Mouse (Mus musculus): Measurements from ENCODE around the gene Ugp2.

Ugp2 gene

DNA sequence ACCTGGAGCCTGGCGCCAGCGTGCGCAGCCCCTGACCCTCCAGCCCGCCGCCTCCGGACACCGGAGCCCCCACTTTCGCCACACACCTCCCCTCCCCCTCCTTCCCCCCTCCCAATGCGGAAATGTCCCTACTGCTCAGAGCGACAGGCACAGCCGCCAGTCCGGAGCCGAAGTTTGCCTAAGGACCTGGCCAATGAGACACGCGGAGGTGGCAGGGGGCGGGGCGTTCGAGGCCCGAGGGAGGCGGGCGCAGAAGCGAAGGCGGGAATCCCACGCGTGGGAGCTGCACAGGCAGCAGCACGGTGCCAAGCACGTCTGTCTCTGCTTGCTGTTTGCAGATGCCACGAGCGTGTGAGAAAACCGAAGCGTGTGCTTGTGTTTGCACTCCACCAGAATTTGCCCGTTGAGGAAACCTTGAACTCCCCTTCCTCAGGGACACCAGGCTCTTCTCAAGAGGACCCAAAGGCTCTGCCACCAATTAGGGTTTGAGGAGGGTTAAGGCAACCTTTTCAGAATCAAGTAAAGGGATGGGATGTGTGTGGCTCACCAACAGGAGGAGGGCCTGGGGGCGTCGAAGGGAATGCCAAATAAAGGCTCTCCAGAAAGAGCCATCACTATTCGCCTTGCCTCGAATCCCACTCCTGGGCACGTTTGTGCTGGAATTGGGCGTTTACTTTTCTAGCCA, at the start of gene Ugp2:
Ugp2 (minus strand) TSS at position 80 of the 685 bp plus-strand sequence.
- peak; percentile 89 for DNase-seq (ENCODE audit: low spot score)

DNA sequence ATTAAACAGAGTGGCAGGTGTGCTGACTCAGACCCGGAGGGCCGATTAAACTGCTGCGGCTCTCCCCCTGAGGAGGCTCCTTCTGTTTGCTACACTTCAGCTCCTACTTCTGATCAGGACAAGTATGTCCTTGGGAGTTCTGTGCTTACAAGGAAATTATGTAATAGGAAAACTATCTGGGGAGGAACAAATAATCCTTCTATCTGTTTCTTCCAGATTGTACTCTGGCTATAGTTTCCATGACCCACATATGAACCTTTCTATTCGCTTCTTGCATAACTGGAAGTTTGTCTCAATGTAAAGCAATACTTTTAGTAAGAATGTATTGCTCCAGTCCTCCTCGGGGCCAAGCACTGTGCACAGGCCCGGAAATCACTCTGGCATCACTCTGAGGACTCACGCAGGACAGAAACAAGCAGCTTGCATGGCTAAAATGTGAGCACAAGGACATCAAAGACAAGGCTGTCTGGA, 43.9 kb upstream of the Ugp2 start:
- DNase-seq (ENCODE audit: low spot score), result no peak

DNA sequence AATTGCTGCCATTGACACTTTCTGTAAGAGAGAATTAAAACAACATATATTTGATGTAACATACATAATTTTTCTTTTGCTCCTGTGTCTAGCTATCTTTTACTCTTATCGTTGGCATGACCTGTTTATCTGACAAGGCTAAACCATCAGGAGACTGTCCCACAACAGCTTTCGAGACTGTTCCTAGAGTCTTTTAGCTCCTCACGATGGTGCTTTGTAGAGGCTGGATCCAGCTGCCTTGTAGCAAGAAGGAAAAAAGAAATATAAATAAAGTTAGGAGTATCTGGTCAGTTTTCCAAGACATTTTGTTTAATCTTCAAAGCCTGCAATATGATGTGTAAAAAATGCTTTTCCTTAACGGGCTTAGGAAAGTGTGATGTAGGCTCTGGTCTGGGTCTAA, 35.7 kb upstream of the Ugp2 start:
- DNase-seq (ENCODE audit: low spot score), result no peak

DNA sequence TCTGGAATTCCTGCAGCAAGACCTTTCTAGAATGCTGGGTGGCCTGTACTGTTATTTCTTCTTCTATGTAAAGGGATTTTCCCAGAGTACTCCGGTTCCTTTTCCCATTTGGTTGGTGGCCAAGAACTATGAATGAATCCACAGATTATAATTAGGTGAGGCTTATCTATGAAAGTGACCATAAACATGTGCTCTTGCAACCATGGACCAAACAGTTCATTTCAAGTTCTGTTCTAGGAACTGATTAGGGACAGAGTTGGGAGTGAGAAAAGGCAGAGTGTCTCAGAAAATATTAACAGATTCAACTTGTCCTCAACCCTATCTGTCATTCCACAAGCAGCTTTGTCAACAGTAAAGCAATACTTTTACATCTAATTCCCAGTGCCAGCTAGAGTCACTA, 35.1 kb upstream of the Ugp2 start:
- DNase-seq (ENCODE audit: low spot score), result no peak

DNA sequence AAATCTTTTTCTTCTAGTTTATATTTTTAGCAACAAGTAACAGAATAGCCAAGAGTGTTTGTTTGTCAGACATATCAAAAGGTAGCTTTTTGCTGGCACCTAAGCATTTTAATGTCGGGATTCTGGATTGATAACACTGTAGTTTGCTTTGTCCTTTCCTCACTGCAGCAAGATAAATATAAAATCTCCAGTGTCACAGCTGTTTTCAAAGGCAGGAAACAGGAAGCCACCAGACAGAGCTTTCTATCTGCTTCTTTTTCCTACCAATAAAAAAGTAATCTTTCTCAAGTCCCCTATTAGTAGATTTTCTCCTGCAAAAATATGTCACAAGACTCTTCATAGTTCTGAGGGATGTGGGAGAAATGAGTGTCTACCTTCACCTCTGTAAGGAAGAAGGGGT, 32.9 kb upstream of the Ugp2 start:
- no peak for DNase-seq (ENCODE audit: low spot score)

DNA sequence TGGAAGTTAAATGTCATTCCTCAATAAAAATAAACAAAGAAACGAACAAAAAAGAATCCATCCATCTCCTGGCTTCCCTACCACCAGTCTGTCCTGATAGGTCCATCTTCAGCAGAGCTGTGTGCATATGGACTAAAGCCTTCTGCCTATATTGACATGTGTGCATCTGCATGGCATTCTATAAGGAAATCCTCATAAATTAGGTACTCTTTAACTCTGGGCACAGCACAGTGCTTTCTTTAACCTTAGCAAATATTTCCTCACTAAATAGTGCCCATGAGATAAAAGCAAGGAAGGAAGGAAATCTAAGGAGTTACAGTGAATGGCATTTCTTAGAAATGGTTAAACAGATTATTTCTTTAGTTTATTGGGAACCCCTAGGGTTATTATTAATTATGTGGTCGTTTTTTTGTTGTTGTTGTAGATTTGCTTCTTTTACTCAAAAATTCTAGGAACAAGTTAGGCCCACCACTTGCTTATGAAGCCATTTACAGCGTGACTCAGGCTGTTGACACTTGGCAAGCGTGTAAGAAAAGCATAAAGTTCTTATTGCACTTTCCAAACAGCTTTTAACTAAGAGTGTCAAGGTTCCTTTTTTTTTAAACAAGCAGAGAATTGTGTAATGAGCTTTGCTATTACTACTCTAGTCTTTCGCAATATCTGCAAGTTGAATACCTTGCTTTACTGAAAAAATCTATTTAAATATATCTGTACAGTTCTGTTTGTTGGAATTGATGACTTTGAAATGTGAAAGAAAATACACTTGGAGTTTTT, 31.7 kb upstream of the Ugp2 start:
- DNase-seq (ENCODE audit: low spot score), result no peak

DNA sequence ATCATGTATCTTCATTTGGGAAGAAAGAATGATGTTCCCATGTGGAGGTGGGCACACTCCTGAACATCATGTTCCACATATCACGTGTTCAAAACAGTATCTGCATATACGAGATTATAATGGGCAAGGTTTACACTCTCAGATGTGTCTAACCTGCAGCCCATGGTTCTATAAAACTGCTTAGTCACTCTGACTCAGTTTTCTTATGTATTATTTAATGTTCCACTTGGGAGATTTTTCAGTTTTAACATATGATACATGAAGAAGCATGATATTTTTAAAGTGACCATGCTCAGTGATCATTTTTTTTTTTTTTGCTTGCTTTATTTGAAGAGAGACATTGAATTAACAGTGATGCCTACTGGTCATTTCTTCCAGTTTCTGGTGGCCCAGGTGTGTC, 30.2 kb upstream of the Ugp2 start:
- DNase-seq (ENCODE audit: low spot score), result no peak

DNA sequence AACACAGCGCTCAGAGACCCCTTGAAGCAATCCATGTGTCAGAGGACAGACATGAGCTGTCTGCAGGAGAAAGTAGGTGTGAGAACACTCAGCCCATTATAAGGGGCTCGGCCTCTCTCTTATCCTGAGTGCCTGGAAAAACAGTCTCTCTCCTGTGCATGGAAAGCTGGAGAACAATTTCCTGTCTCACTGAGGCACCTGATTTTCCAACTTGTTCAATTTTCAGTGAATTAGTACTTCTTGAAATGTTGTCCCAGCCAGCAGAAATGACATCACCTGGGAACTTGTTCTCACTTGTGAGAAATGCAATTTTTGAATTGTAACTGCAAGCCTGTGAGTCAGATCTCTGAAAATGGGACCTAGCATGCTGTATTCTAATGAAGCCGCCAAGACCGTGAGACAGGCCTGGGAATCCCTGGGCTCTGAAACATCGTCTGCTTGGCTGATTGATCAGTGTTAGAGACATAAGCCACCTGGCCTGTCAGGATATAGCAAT, 28.2 kb upstream of the Ugp2 start:
- DNase-seq (ENCODE audit: low spot score), result no peak

DNA sequence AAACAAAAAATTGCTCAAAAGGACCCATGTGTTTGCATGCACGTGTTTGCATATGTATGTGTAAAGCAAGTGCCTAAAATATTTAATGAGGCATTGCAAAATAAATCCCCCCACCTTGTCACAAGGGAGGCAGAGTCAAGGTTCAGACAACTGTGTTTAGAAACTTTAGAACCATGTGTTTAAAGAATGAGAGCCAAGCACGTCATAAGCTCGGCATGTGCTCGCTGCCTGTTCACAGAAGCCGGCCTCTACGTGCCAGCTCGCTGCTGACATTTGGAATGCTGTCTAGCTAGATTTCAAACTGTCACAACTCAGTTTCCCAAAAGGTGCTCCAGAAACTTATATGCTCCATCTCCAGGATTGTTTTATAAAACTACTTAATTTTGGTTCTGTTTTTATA, 27.5 kb upstream of the Ugp2 start:
- DNase-seq (ENCODE audit: low spot score), result no peak

DNA sequence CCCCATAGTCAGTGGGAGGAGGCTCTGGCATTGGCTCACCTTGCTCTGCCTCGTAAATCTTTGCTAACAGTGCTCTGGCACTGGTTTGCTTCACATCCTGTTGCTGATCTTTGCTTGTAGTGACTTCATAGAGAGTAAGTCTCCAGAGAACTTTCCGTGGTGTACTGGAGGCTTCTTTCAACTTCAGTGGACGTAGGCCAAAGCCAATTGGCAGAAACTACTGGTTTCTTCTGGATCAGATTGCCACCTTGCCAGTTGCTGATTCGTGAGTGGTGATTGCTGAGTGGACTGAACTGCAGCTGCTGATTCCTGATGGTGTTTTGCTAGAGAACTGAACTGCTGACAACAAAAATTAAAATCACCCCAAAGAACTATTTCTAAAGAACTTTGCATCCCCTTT, 15.8 kb upstream of the Ugp2 start:
- DNase-seq (ENCODE audit: low spot score), result no peak

DNA sequence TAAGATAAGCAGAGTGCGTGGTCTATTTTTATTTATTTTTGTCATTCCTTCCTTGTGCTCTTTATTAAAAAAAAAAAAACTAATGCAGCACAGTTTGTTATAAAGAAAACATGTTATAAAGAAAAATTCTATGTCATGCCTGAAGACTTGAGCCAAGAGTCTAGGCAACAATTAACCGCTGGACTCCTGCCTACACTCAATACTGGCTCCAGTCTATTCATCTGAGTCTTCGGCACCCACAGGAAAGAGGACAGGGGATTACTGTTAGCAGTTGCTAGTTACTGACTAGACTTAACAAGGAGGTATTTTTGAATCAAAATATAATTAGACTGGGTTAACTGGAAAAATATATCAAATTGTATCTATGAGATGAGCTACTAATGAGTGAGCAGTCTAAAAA, 3.1 kb upstream of the Ugp2 start:
- no peak for DNase-seq (ENCODE audit: low spot score)

DNA sequence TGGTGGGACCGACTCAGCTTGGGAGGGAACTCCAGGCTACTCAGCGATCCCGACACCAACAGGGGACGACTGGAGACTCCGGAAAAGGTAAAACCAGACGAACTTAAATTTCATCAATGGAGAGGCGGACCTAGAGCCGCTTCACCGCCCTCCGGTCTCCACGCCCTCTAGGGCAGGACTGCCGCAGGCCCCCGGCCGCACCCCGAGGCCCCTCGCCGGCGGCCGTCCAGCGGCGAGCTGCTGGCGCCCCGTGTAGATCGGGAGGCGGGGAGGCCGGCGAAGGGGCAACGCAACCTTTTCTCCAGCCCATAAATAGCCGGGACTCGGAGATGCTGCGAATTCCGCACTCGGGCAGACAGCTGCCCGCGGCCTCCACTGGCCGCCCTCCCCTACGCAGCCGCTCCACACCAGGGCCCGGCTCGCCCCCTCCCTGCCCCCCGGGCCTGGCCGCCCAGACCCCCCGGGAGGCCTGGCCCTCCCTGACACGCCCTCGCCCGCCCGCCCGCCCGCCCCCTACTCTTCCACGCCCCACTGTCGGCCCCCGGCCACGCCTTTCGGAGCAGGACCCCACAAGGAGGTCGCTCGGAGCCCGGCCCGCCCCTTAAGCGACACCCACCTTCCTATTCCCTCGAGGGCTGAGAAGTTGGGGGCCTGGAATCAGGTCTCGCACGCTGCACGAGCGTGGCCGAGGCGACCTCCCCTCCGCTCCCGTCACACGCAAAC, 441 bp downstream of the Ugp2 start:
- DNase-seq (ENCODE audit: low spot score), result peak; percentile 24

DNA sequence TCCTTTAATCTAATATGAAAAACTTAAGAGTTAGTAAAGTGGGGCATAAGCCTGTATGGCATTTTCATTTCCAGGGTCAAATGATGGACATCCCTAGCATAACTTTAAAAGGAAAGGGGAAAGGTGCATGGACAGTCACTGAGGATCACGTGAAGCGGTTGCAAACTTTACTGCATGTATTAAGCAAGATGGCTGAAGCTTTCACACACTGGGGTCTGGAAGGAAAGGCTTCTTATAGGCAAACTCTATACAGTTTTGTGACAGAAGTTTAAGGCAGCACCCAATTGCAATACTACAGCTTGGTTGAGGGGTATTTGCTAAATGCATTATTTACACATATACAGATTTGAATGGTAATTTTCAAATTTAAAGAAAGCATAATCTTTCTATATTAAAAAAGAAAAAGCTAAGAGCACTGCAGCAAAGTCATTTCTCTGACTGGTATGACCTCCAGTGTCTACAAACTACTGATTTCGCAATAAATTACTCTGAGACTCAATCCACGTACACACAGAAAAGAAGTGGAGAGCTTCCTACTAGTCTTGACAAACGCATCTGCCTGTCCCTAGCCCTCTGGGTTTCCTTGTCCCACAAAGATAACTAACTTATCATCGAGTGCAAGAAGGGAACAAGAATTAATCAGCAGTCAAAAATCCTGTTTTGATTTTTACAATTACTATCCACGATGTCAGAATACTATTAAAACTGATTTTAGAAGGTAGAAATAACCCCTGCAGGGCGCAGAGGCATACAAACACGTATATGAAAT, 1.6 kb downstream of the Ugp2 start:
- DNase-seq (ENCODE audit: low spot score), result peak; percentile 19

DNA sequence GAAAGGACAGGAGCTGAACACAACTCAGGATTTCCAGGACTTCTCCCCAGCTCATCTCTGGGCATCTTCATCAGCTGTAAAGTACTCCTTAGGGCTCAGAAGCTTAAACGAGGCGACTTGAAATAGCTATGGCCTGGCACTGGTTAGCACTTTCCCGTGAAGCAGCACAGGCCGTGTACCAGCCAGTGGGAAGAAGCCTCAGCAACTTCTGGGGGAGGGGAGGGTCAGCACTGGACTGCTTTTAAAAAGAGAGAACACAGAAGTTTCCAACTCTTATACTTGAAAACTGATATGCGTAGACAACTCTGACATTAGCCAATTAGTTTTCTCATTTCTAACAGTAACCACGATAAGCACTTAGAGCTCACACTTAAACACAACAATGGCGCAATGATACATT, 2.5 kb downstream of the Ugp2 start:
- no peak for DNase-seq (ENCODE audit: low spot score)

DNA sequence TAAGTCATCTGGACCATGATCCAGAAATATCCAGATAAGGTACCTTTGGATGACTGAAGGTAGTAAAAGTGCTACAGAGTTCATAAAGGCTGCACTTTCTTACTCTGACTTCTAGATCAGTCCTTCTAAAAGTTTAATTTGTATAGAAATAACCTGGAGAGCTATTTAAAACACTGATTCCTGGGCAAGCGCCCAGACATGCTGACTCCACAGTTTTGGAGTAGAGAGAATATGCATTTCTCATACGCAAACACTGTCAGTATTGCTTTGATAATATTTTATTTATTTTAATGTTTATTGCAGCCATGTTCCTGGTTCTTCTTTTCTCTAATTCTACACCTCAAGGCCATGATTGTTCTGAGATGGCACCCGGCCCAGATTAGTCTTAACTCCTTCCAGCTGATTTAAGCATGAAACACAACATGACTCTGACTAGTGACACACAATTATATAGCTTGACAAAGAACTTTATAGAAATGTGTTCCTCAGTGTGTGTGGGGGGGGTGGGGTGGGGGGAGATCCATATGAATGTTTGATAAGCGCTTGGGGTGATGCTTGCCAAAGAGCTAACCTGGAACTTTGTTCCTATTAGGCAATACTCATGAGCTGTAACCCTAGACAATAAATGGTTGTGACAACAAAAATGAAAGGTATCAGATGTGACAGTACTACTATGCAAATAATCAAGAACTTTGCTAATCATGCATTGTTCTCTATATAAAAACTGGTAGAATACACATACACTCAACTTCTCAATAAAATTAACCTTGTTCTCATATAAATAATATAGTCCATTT, 7.7 kb downstream of the Ugp2 start:
- no peak for DNase-seq (ENCODE audit: low spot score)

DNA sequence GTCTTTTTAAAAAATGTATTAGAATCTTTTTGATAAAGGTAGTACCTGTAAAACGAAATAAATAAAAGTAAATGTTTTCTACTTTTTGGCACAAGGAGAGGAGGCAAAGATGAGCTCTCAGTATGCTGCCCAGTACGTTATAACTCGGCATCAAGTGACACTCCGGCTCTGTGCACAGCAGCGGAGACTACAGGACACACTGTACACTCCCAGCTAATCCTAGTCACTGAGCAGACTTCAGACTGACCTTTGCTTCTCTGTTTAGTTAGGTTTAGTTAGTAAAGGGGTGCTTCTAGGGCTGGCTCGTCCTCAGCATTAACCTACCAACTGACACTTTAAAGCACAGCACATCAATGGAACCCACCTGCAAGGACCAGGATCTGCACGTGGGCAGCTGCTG, 19.7 kb downstream of the Ugp2 start:
- no peak for DNase-seq (ENCODE audit: low spot score)

DNA sequence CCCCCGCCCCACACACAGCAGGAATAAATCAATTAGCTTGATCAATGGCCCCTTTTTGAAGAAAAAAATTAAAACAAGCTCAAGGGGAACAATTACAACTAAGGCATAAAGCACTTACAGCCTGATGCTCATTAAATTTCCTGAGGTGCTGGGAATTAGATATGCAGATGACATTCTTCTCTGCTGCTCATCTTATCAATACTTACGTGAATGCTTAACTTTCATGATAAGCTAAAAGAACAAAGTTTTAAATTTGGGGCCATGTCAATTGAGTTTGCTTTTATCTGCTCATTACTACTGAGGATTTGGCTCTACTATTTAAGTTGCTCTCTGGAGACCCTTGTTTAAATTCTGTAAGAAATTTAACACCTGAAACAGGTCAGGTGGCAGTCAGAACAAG, 22.1 kb downstream of the Ugp2 start:
- DNase-seq (ENCODE audit: low spot score), result no peak

DNA sequence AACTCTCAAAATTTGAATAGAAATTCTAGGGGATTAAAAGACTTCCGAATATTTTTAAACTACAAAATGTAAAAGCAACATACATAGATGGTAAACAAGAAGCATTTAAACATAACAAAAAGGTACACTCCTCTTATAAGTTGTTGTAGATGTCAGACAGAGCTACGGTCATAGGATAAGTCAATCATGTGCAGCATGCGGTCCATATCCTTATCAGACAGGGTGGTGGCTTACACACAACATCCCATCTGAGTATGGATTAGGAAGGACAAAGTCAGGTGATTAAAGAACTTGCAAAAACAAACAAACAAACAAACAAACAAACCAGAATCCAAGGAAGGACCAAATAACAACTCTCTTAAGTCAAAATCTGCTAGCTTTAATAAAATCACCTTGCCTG, 25.0 kb downstream of the Ugp2 start:
- DNase-seq (ENCODE audit: low spot score), result no peak

DNA sequence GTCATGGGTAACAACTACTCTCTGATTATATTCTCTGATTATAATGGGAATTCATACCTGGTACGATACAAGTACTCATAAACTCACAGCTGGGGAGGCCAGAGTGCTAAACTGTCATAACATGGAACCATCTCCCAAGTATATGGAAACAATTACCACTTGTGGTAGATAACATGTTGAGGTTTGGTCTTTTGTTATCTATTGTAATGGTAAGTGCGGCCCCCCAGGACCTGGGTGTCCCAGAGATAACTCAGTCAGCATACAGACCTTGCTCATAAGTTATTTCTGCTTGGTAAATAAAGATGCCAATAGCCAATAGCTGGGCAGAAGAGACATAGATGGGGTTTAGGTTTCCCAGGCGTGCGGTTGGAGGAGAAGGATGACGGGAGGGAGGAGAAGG, 27.5 kb downstream of the Ugp2 start:
- no peak for DNase-seq (ENCODE audit: low spot score)

DNA sequence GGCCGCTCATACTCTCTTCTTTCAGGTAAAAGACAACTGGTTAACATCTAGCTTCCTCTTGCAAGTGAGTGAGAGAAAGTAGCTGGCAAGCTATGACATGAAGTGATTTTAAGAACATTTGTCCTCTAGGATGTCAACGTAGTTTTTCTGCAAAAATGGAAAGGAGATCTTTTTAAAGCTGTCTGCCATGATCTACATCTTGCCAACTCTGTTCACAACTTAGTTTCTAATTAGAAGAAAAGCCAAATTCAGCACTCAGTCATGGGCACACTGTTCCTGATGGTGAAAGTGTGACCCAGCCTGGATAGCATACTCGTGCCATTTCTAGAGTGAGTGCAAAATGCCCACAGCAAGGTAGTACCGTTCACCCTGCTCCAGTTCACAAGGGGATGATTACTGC, 31.9 kb downstream of the Ugp2 start:
- no peak for DNase-seq (ENCODE audit: low spot score)

DNA sequence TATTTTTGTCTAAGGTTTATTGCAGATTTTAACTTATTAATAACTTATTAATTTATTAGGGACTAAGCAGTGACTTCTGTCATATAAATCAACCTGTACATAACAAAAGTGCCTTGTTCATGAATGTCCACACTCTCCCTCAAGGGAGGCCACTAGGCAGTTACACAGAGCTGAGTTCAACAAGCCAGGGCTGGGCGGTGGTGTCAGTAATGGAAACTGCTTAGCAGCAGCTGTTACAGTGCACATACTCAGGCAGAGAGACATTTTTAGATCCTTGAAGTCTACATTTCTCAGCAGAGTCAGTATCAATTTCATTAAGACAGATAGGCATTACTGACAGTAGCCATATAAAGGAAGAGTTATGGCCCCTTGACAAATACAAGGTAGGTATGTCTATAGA, 33.1 kb downstream of the Ugp2 start:
- no peak for DNase-seq (ENCODE audit: low spot score)

All from c-Kit-positive CD71-positive TER-119-positive erythroid progenitor cells, embryonic 14.5 days (primary cell).